Mouse (Mus musculus) E14TG2a.4 (cell line): ENCODE data around the gene Gm20696.

ENCODE experiments used
- CTCF ChIP-seq: conservative IDR thresholded peaks from 2 replicates; pipeline ENCODE4 v1.5.1; 2014; ENCODE audit warnings: low read length
- POU5F1 ChIP-seq: IDR thresholded peaks from 2 replicates; pipeline ENCODE4 v1.6.1; 2014; ENCODE audit warnings: low read length, borderline replicate concordance

GRCm38 (mm10) chr6:99340902-99341301, 325.7 kb downstream of the Gm20696 start:
- TF ChIP-seq CTCF, result no peak
- TF ChIP-seq POU5F1, result no peak
